Comparison of ENCODE assay signal across 32 mouse cellular contexts in genomic region chr12:9024071-9024470, GRCm38 (mm10).
"Had no signal": no experiment of that assay in that cellular context is flagged by ENCODE, and none has a peak within 500 bp of the region (broad histone marks: within the 10 kb centered on the region; RNA-seq: fewer than 3 reads in every experiment).

No protein-coding gene starts in this region.

- H3K4me3 ChIP-seq: heart, adult 2 months; heart, embryonic 12.5 days; heart, embryonic 13.5 days; heart, embryonic 15.5 days; hindbrain, embryonic 10.5 days; hindbrain, embryonic 12.5 days; hindbrain, embryonic 13.5 days; hindbrain, embryonic 15.5 days; intestine, embryonic 15.5 days; kidney, embryonic 15.5 days; layer of hippocampus, adult 2 months; left cerebral cortex, adult 2 months had no signal

- H3K9me3 ChIP-seq: heart, embryonic 12.5 days; heart, embryonic 13.5 days; heart, embryonic 15.5 days; hindbrain, embryonic 10.5 days; hindbrain, embryonic 12.5 days; hindbrain, embryonic 13.5 days; hindbrain, embryonic 15.5 days; intestine, embryonic 15.5 days; kidney, embryonic 15.5 days had no signal

- H3K27ac ChIP-seq: heart, adult 2 months; heart, embryonic 13.5 days; hindbrain, embryonic 10.5 days; hindbrain, embryonic 12.5 days; hindbrain, embryonic 13.5 days; hindbrain, embryonic 14.5 days; hindbrain, embryonic 15.5 days; hindbrain, postnatal 0 days; intestine, embryonic 15.5 days; kidney, embryonic 15.5 days; kidney, postnatal 0 days; layer of hippocampus, adult 2 months; left cerebral cortex, adult 2 months had no signal

- H3K4me1 ChIP-seq: heart, embryonic 12.5 days; heart, embryonic 15.5 days; hindbrain, embryonic 10.5 days; hindbrain, embryonic 12.5 days; hindbrain, embryonic 13.5 days; hindbrain, embryonic 15.5 days; intestine, embryonic 15.5 days had no signal

- DNase-seq: kidney, adult 11 months; kidney, adult 18-20 months; kidney, adult 2 months; kidney, adult 8-10 months; kidney, adult 9 months; kidney, postnatal 10 days; kidney, postnatal 14 days; kidney, postnatal 25 days; kidney, postnatal 36 days; kidney, postnatal 4 days; layer of hippocampus, adult 9-11 months; layer of hippocampus, postnatal 36 days had no signal

- H3K27me3 ChIP-seq: heart, embryonic 12.5 days; heart, embryonic 13.5 days; heart, embryonic 15.5 days; hindbrain, embryonic 12.5 days; hindbrain, embryonic 13.5 days; hindbrain, embryonic 15.5 days; intestine, embryonic 15.5 days; kidney, embryonic 15.5 days had no signal

- H3K36me3 ChIP-seq: heart, embryonic 12.5 days; heart, embryonic 15.5 days; intestine, embryonic 15.5 days had no signal

- ATAC-seq: hindbrain, embryonic 16.5 days; hindbrain, postnatal 0 days; inflammation-experienced regulatory T-cells, adult 6 months; intestine, embryonic 15.5 days; intestine, embryonic 16.5 days; intestine, postnatal 0 days had no signal

- H3K4me2 ChIP-seq: heart, embryonic 11.5 days; heart, embryonic 12.5 days; heart, embryonic 15.5 days; hindbrain, embryonic 12.5 days; hindbrain, embryonic 13.5 days; hindbrain, embryonic 14.5 days; hindbrain, embryonic 15.5 days; intestine, embryonic 15.5 days; kidney, embryonic 15.5 days had no signal

- H3K9ac ChIP-seq: heart, embryonic 12.5 days; heart, embryonic 15.5 days; hindbrain, embryonic 12.5 days; hindbrain, embryonic 13.5 days; hindbrain, embryonic 14.5 days; hindbrain, embryonic 15.5 days; intestine, embryonic 15.5 days; kidney, embryonic 15.5 days had no signal
